Mouse (Mus musculus) MN1 (cell line): ENCODE data around the gene Slc35c2.

Source experiments
- DNase-seq: peaks from one replicate; pipeline ENCODE4 v3.0.0-alpha.2; 2016; ENCODE audit warnings: low spot score

Slc35c2 gene

GRCm38 (mm10) chr2:165311577-165311976 is 23.9 kb upstream of the Slc35c2 start:
- peak; percentile 37 for DNase-seq

- no peak for DNase-seq
Measured at GRCm38 (mm10) chr2:165310818-165311425, 23.3 kb upstream of the Slc35c2 start.

- no peak for DNase-seq
Measured at GRCm38 (mm10) chr2:165307801-165308200, 20.1 kb upstream of the Slc35c2 start.

- no peak for DNase-seq
Measured at GRCm38 (mm10) chr2:165305438-165305837, 17.8 kb upstream of the Slc35c2 start.

GRCm38 (mm10) chr2:165304819-165305218 is 17.1 kb upstream of the Slc35c2 start:
- DNase-seq = no peak

GRCm38 (mm10) chr2:165303354-165304012 is 15.8 kb upstream of the Slc35c2 start:
- no peak for DNase-seq

- DNase-seq = no peak
Measured at GRCm38 (mm10) chr2:165301409-165301808, 13.7 kb upstream of the Slc35c2 start.

GRCm38 (mm10) chr2:165300885-165301284 is 13.2 kb upstream of the Slc35c2 start:
- no peak for DNase-seq

- DNase-seq = no peak
Measured at GRCm38 (mm10) chr2:165300424-165300823, 12.8 kb upstream of the Slc35c2 start.

GRCm38 (mm10) chr2:165297429-165297828 is 9.8 kb upstream of the Slc35c2 start:
- DNase-seq = no peak

GRCm38 (mm10) chr2:165296571-165296970 is 8.9 kb upstream of the Slc35c2 start:
- no peak for DNase-seq

- DNase-seq = peak; percentile 67
Measured at GRCm38 (mm10) chr2:165288315-165289031, 804 bp upstream of the Slc35c2 start.

- DNase-seq = peak; percentile 60
Measured at GRCm38 (mm10) chr2:165286361-165287201, 1.1 kb downstream of the Slc35c2 start.

- no peak for DNase-seq
Measured at GRCm38 (mm10) chr2:165285621-165286020, 2.0 kb downstream of the Slc35c2 start.

- DNase-seq = no peak
Measured at GRCm38 (mm10) chr2:165285034-165285433, 2.6 kb downstream of the Slc35c2 start.

GRCm38 (mm10) chr2:165284377-165284776 is 3.3 kb downstream of the Slc35c2 start:
- no peak for DNase-seq

- no peak for DNase-seq
Measured at GRCm38 (mm10) chr2:165283644-165284043, 4.0 kb downstream of the Slc35c2 start.

- peak; percentile 85 for DNase-seq
Measured at GRCm38 (mm10) chr2:165281779-165282311, 5.8 kb downstream of the Slc35c2 start.

GRCm38 (mm10) chr2:165279351-165279750 is 8.3 kb downstream of the Slc35c2 start:
- DNase-seq = no peak

- DNase-seq = no peak
Measured at GRCm38 (mm10) chr2:165277188-165277740, 10.4 kb downstream of the Slc35c2 start.

GRCm38 (mm10) chr2:165275824-165276223 is 11.8 kb downstream of the Slc35c2 start:
- peak; percentile 90 for DNase-seq
